Mouse (Mus musculus): Measurements from ENCODE around the gene Rpp21.
A peak's percentile ranks its signal among the peaks of the same experiment; 100 is the strongest.

GRCm38 (mm10) chr17:36244031-36244430, 13.8 kb downstream of the Rpp21 start:
- peak; percentile 32; the same call in 1 of the 2 replicates for TF ChIP-seq CTCF (IDR thresholded peaks at IDR 0.05)
- TF ChIP-seq EP300 (IDR thresholded peaks at IDR 0.05), result no peak
